Comparison of ENCODE assay signal across 8 mouse cellular contexts in genomic region chr9:48266286-48267027, GRCm38 (mm10).
DNase-seq lines count a peak whose midpoint lies in the region; ATAC-seq and TF ChIP-seq lines count a peak whose summit lies in the region.

No protein-coding gene starts in this region.

- peaks cover 27% of the 10 kb centered on the region for H3K4me1 ChIP-seq in forebrain, embryonic 15.5 days
- H3K4me1 ChIP-seq in liver, postnatal 0 days (ENCODE audit: insufficient read depth) = peaks cover 3% of the 10 kb centered on the region; the same call in 1 of the 2 replicates
- H3K4me1 ChIP-seq in neural tube, embryonic 13.5 days (replicated peaks) = peaks cover 15% of the 10 kb centered on the region

- DNase-seq in ES-CJ7 (ENCODE audit: low read depth, low spot score) = peak; percentile 71
- peak; percentile 72 to 77 for DNase-seq in cerebellum, adult 18-20 months
- DNase-seq in heart, postnatal 14 days = peak; percentile 86 to 90
- DNase-seq in large intestine, adult 2 months (ENCODE audit: low read depth, low spot score) = peak; percentile 18
- peak; percentile 83 for DNase-seq in liver, postnatal 0 days
- peak; percentile 31 for DNase-seq in telencephalon, adult 2 months (ENCODE audit: low read depth, low spot score)

- no peaks in the 10 kb centered on the region for H3K36me3 ChIP-seq in forebrain, embryonic 15.5 days
- H3K36me3 ChIP-seq in liver, postnatal 0 days (replicated peaks; ENCODE audit: insufficient read depth, low read length) = no peaks in the 10 kb centered on the region
- H3K36me3 ChIP-seq in neural tube, embryonic 13.5 days = no peaks in the 10 kb centered on the region

- WGBS in forebrain, embryonic 15.5 days = 10% methylated on average over 21 of the region's 21 CpGs
- 11% methylated on average over 21 of the region's 21 CpGs for WGBS in large intestine, adult 2 months
- WGBS in liver, postnatal 0 days (ENCODE audit: insufficient replicate concordance) = 12% methylated on average over 21 of the region's 21 CpGs
- WGBS in neural tube, embryonic 13.5 days = 13% methylated on average over 21 of the region's 21 CpGs

- H3K9ac ChIP-seq in forebrain, embryonic 15.5 days (replicated peaks) = peak overlapping the region; percentile 57
- H3K9ac ChIP-seq in liver, postnatal 0 days (replicated peaks) = no peak overlapping the region
- peak overlapping the region; percentile 65 for H3K9ac ChIP-seq in neural tube, embryonic 13.5 days

- H3K4me2 ChIP-seq in forebrain, embryonic 15.5 days (replicated peaks) = peak overlapping the region; percentile 88
- H3K4me2 ChIP-seq in liver, postnatal 0 days (ENCODE audit: low read depth, low read length) = peak overlapping the region; percentile 77
- H3K4me2 ChIP-seq in neural tube, embryonic 13.5 days = peak overlapping the region; percentile 83

- peak; percentile 86 for TF ChIP-seq CTCF in liver, postnatal 0 days (IDR thresholded peaks at IDR 0.05; ENCODE audit: low read depth)

- TF ChIP-seq EP300 in liver, postnatal 0 days (IDR thresholded peaks at IDR 0.05; ENCODE audit: low read depth) = no peak

- intact Hi-C loops in heart, postnatal 14 days (cut with DNase I) = loop anchor here (1.0 to 10.0 kb wide), 5 partner anchors 36 to 352 kb away; no protein-coding TSS in a partner anchor

- ATAC-seq in forebrain, embryonic 15.5 days (replicated peaks) = peak; percentile 92
- peak; percentile 89 for ATAC-seq in liver, postnatal 0 days
- peak; percentile 96 for ATAC-seq in neural tube, embryonic 13.5 days (ENCODE audit: low read depth)

- peak overlapping the region; percentile 46 for H3K4me3 ChIP-seq in forebrain, embryonic 15.5 days
- H3K4me3 ChIP-seq in liver, postnatal 0 days (ENCODE audit: low read depth, low read length) = peak overlapping the region; percentile 36
- peak overlapping the region; percentile 45 for H3K4me3 ChIP-seq in neural tube, embryonic 13.5 days

- no peaks in the 10 kb centered on the region for H3K9me3 ChIP-seq in forebrain, embryonic 15.5 days
- no peaks in the 10 kb centered on the region for H3K9me3 ChIP-seq in liver, postnatal 0 days (ENCODE audit: low read length)
- H3K9me3 ChIP-seq in neural tube, embryonic 13.5 days = no peaks in the 10 kb centered on the region

- H3K27me3 ChIP-seq in forebrain, embryonic 15.5 days = no peaks in the 10 kb centered on the region
- 0 out of 2 replicates have a peak, but pooled peaks cover 4% of the 10 kb centered on the region for H3K27me3 ChIP-seq in liver, postnatal 0 days (ENCODE audit: insufficient read depth, low read length)
- peaks cover 11% of the 10 kb centered on the region; the same call in 1 of the 2 replicates for H3K27me3 ChIP-seq in neural tube, embryonic 13.5 days

- H3K27ac ChIP-seq in forebrain, embryonic 15.5 days (replicated peaks) = peak overlapping the region; percentile 35; the same call in 1 of the 2 replicates
- H3K27ac ChIP-seq in liver, postnatal 0 days (ENCODE audit: low read depth) = no peak overlapping the region
- H3K27ac ChIP-seq in neural tube, embryonic 13.5 days (replicated peaks) = no peak overlapping the region

Comparison
In these comparisons a context has a peak if more than half of its experiments do, and no peak if none do; other contexts are left out.
1. DNase-seq: peak in every context shown above with its lines; median percentile 88 in heart, postnatal 14 days; 83 in liver, postnatal 0 days; 74 in cerebellum, adult 18-20 months; 71 in ES-CJ7; 31 in telencephalon, adult 2 months; 18 in large intestine, adult 2 months.